Mouse (Mus musculus): ENCODE measurements around the gene Wdr59. TPM values are rescaled to one million over a fixed set of nuclear protein-coding genes. Genes with fewer than 3 reads are reported as not detected.
"Not testable (repeated sequence)": the region's sequence is repeated elsewhere in the genome, so short reads cannot be mapped to it uniquely, and the experiment has no call there.

The Wdr59 gene
- polyA plus RNA-seq, 1 experiment from 2014 or later = 16.4 TPM

DNA sequence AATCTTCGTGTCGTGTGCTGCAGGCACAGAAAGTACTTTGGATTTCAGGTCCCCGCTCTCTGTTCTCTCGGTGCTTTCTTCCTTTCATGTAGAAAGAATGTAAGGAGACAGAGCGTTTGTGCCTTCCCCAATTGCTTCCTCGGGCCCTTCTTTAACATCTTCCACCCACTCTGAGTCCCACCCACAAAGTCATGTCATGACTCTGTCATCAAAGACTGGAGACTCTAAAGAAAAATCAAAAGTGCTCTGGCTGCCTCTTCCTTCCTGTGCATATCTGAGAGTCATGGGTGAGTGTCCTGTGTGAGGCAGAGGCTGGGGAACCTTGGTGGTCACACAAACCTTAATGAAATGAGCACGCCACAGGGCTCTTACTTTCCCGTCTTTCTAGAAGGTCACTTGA lies 5.3 kb upstream of the Wdr59 start:
- TF ChIP-seq CTCF (IDR thresholded peaks at IDR 0.05) = no peak
- DNase-seq (ENCODE audit: low read depth, low spot score) = no peak
- ATAC-seq = no peak
- H3K27me3 ChIP-seq = no peaks in the 10 kb centered on the region
- ChIA-PET POLR2A (no interaction called here), CTCF (no interaction called here)
- in situ Hi-C loops (cut with MboI; ENCODE audit: low pct_unique_long_range_greater_than_20kb) = loop anchor here (5.0 kb wide), 1 partner anchor 185 kb away; no protein-coding TSS in a partner anchor

DNA sequence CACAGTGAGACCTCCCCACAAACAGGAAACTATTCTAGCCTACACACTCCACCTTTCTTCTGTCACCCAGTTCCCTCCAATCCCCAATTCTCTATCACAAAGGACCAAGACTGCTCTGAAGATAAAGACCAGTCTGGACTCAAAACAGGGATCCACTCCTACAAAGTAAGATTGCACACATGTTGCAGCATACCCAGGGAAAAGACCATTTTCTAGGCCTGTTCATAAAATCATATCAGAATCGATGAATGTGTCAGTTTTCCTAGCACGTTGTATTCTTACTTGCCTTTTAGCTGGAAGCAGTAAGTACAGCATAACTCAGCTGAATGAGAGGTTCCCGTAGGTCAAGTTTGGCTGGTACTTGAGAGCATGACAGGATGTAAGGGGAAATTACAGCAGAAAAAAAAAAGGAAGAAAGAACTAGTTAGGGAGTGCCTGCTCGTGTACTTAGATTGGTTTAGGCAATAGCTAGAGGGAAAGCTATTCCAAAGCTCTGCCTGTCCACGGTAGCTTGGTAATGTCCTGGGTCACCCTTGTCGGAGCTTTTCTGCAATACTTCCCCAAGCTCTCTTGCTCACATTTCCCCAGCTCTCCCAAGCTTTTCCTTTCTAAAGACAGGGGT lies 4.6 kb upstream of the Wdr59 start:
- no peaks in the 10 kb centered on the region for H3K27me3 ChIP-seq
- TF ChIP-seq CTCF (IDR thresholded peaks at IDR 0.05) = no peak
- ChIA-PET POLR2A (no interaction called here), CTCF (no interaction called here)
- in situ Hi-C loops (cut with MboI; ENCODE audit: low pct_unique_long_range_greater_than_20kb) = loop anchor here (5.0 kb wide), 1 partner anchor 184 kb away; no protein-coding TSS in a partner anchor
- ATAC-seq (no peak), DNase-seq (ENCODE audit: low read depth, low spot score) (no peak)

DNA sequence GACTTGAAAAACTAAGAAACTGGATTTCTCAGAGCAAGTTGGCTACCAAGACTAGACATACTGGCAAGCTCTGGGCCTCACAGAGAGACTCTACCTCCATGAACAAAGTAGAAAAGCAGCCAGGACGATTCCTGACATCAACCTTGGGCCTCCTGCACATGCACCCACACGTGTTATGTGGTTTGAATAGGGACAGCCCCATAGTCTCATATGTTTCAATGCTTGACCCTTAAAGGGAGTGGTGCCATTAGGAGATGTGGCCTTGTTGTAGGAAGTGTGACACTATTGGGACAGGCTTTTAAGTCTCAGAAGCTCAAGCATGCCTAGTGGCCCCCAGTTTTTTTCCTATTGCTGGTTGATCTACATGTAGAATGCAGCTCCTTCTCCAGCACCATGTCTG lies 4.4 kb downstream of the Wdr59 start:
- no peaks in the 10 kb centered on the region for H3K27me3 ChIP-seq
- TF ChIP-seq CTCF (IDR thresholded peaks at IDR 0.05) = no peak
- ATAC-seq (no peak), DNase-seq (ENCODE audit: low read depth, low spot score) (no peak)
- ChIA-PET POLR2A (no interaction called here), CTCF (interaction anchor here (3.5 kb wide), 1 partner anchor 10 kb away, joined by 9 read pairs; no protein-coding TSS in a partner anchor)
- in situ Hi-C loops (cut with MboI; ENCODE audit: low pct_unique_long_range_greater_than_20kb) = no loop called here

DNA sequence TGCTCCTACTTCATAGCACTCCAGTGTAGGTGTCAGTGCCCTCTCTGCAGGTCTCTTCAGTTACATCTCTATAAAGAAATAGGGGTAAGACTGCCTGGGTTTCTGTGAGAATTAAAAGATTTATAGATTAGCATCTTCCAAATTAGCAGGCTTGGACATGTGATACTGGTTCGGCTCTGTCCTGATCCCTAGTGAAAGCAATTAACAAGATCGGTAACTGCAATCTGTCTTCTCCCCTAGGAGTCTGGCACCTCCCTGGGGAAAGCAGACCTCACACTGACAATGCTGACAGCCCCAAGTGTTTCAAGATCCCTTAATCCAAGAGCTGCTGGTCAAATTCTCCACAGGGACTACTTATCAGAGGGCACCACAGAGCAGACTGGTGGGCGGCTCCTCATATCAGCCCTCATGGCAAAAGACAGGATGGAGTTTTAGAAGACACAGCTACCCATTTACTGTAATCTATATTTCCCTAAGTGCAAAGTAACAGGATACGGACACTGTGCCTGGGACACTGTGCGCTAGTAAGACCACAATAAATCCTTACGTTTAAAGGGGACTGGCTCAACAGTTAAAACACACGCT lies 5.3 kb downstream of the Wdr59 start:
- no peak for ATAC-seq
- TF ChIP-seq CTCF (IDR thresholded peaks at IDR 0.05) = no peak
- H3K27me3 ChIP-seq = no peaks in the 10 kb centered on the region
- CTCF ChIA-PET = interaction anchor here (3.5 kb wide), 1 partner anchor 9 kb away, joined by 9 read pairs; no protein-coding TSS in a partner anchor
- DNase-seq (ENCODE audit: low read depth, low spot score) = no peak
- in situ Hi-C loops (cut with MboI; ENCODE audit: low pct_unique_long_range_greater_than_20kb) = no loop called here
- POLR2A ChIA-PET = no interaction called here

DNA sequence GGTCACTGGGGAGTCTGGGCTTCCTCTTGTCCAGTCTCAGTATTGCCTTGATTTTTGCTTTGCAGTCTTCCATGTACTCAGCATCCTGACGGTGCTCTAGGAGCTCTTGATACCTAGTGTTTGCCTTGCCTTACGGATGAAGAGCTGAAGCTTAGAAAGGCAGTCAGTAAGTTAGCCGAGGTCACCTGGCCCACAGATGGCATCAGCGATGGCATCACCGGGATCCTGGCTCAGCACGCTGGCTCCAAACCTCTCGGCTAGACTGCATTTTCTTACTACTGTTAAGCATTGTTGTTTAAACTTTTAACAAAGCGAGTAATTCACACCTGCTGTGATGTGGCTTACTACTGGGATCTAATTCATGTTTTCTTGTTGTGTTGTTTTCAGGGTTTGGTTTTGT lies 8.4 kb downstream of the Wdr59 start:
- CTCF ChIA-PET = no interaction called here
- in situ Hi-C loops (cut with MboI; ENCODE audit: low pct_unique_long_range_greater_than_20kb) = no loop called here
- DNase-seq (ENCODE audit: low read depth, low spot score) (no peak), ATAC-seq (no peak)
- TF ChIP-seq CTCF (IDR thresholded peaks at IDR 0.05) = no peak
- H3K27me3 ChIP-seq = no peaks in the 10 kb centered on the region
- POLR2A ChIA-PET = interaction anchor here (0.9 kb wide), 1 partner anchor 45 kb away, joined by 8 read pairs; no protein-coding TSS in a partner anchor

DNA sequence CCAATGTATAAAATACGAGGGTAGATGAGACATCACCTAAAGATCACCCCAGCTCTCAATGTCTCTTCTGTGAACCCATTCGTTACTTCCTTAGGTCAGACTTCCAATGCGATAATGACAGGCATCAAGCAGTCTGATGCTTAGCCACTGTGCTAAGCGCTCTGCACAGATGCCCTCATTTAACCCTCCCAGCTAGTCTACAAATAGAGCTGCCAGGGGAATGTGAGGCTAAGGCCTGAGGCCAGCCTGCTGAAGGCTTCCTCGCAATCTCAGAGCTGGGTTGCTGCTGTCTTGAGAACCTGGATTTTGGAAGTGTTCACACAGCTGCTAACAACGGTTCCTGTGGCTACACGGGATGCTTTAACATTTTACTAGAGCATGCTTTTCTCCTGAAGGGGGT lies 9.0 kb downstream of the Wdr59 start:
- DNase-seq (ENCODE audit: low read depth, low spot score) (no peak), ATAC-seq (no peak)
- ChIA-PET CTCF (no interaction called here), POLR2A (interaction anchor here (0.6 kb wide), 2 partner anchors 131 to 184 kb away, joined by 3 to 7 read pairs; no protein-coding TSS in a partner anchor)
- no peak for TF ChIP-seq CTCF (IDR thresholded peaks at IDR 0.05)
- in situ Hi-C loops (cut with MboI; ENCODE audit: low pct_unique_long_range_greater_than_20kb) = no loop called here
- no peaks in the 10 kb centered on the region for H3K27me3 ChIP-seq

DNA sequence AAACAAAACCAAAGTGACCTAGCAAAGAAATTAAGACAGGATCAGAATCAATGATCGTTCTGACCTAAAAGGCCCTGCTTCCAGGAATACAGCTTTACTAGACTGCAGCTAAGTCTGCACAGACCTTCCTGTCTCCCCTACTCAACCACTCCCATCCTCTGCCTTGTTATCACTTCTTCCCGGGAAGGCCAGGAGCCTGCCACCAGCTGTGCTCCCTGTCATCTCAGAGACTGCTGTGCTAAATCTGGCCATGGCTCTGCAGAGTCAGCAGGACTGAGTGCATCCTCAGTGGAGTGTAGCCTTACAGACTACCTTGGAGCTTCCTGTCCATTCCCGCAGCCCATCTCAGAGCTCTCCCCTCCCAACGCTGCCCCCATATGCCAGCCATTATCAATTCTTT lies 11.5 kb downstream of the Wdr59 start:
- no peak for TF ChIP-seq CTCF (IDR thresholded peaks at IDR 0.05)
- CTCF ChIA-PET = no interaction called here
- DNase-seq (ENCODE audit: low read depth, low spot score) = no peak
- POLR2A ChIA-PET = no interaction called here
- H3K27me3 ChIP-seq = no peaks in the 10 kb centered on the region
- in situ Hi-C loops (cut with MboI; ENCODE audit: low pct_unique_long_range_greater_than_20kb) = no loop called here
- ATAC-seq = no peak

DNA sequence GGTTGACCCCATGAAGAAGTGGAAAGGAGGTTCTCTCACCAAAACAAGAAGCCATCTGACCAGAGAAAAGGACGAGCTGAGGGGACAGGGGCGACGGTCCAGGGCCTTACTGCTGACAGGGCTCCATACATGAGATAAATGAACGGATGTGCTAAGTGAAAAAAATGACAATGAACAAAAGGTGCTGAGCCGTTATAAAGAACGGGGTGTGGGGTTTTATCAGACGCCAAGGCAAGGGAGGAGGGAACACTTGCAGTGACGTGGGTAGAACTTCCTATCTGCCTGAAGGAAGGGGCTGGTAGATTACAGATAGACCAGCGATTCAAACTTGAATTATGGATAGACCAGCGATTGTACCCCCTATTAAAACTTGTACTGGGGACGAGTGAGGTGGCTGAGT lies 12.6 kb downstream of the Wdr59 start:
- ATAC-seq = no peak
- ChIA-PET CTCF (interaction anchor here (1.2 to 3.1 kb wide), 2 partner anchors 8 to 20 kb away, joined by 3 to 9 read pairs; no protein-coding TSS in a partner anchor), POLR2A (interaction anchor here (1.2 kb wide), 1 partner anchor 10 kb away, joined by 3 read pairs; no protein-coding TSS in a partner anchor)
- TF ChIP-seq CTCF (IDR thresholded peaks at IDR 0.05) = no peak
- in situ Hi-C loops (cut with MboI; ENCODE audit: low pct_unique_long_range_greater_than_20kb) = no loop called here
- no peaks in the 10 kb centered on the region for H3K27me3 ChIP-seq
- DNase-seq (ENCODE audit: low read depth, low spot score) = no peak

DNA sequence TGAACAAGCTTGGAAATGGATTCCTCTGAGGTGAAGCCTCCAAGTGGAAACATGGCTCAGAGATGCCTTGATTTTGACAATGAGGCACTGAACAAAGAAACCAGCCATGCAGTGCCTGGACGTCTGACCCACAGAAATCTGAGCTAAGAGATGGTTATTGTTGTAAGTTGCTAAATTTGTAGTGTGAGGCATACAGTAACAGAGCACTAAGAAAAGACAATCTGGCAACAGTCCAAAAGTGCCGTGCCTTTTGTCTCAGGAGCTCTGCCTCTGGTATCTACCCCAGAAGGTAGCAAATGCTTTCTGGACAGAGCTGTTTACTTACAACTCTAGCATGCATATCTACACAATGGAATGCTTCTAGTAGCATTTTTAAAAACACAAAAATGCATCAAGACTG lies 13.3 kb downstream of the Wdr59 start:
- DNase-seq (ENCODE audit: low read depth, low spot score) = peak; percentile 54
- in situ Hi-C loops (cut with MboI; ENCODE audit: low pct_unique_long_range_greater_than_20kb) = no loop called here
- CTCF ChIA-PET = interaction anchor here (0.9 to 3.1 kb wide), 3 partner anchors 9 to 24 kb away, joined by 3 to 9 read pairs (median 3); no protein-coding TSS in a partner anchor
- TF ChIP-seq CTCF (IDR thresholded peaks at IDR 0.05) = no peak
- POLR2A ChIA-PET = no interaction called here
- no peak for ATAC-seq
- no peaks in the 10 kb centered on the region for H3K27me3 ChIP-seq

DNA sequence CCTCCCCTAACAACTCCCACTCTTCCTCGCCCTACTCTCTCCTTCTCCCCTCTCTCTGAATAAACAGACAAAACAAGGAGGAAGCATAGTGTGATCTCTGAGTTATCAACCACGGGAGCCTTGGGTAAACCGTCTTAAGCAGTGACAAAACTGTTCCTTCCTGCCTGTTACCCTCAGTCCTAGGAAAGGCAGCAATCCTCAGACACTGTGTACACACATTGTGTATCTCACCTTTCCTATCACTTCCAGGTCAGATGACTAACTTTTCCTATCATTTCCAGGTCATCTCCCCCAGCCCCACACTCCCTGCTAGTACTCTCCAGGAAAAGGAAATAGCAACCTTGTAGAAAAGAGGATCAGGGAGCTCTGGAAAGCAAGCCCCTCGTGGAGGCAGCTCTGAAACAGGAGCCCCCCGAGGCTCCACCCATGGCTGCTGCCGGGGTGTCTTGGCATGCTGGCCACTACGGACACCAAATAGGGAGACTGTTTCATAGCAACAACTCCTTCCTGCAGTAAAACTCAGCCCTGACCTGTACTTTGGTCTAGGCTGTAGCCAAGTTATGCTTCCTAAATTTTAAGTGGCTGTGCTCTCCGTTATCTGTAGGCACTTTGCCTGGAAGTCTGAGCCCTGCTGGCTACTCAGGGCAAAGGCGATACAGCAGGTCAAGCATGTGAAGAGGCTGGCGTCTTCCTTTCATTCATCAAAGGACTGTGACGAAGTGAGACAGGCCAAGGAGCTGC lies 20.0 kb downstream of the Wdr59 start:
- TF ChIP-seq CTCF (IDR thresholded peaks at IDR 0.05) = no peak
- CTCF ChIA-PET = interaction anchor here (1.0 to 1.3 kb wide), 2 partner anchors 45 to 161 kb away, joined by 3 read pairs; no protein-coding TSS in a partner anchor
- no peak for ATAC-seq
- DNase-seq (ENCODE audit: low read depth, low spot score) = no peak
- in situ Hi-C loops (cut with MboI; ENCODE audit: low pct_unique_long_range_greater_than_20kb) = no loop called here
- POLR2A ChIA-PET = no interaction called here
- no peaks in the 10 kb centered on the region for H3K27me3 ChIP-seq

DNA sequence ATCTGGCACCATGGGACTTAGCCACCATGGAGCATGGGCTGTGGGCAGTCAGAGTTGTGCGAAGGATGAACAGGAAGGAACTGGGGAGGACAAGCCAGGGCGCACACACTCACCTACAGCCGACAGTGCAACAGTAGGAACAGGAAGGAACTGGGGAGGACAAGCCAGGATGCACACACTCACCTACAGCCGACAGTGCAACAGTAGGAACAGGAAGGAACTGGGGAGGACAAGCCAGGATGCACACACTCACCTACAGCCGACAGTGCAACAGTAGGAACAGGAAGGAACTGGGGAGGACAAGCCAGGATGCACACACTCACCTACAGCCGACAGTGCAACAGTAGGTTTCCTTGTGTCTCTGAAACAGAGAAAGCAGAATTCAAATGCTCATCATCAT lies 23.6 kb downstream of the Wdr59 start:
- ATAC-seq; DNase-seq (ENCODE audit: low read depth, low spot score); CTCF ChIA-PET; H3K27me3 ChIP-seq; POLR2A ChIA-PET; in situ Hi-C loops (cut with MboI; ENCODE audit: low pct_unique_long_range_greater_than_20kb): not testable (repeated sequence)

All from Patski (cell line).